Mouse (Mus musculus): Measurements from ENCODE around the gene Il27ra. TPM values are rescaled to one million over a fixed set of nuclear protein-coding genes. Genes with fewer than 3 reads are reported as not detected.
A peak's percentile ranks its signal among the peaks of the same experiment; 100 is the strongest.

Il27ra gene
- total RNA-seq, 1 experiment: 0.89 TPM

GRCm38 (mm10) chr8:84038015-84038414 lies 4.4 kb downstream of the Il27ra start:
- H3K36me3 ChIP-seq (ENCODE audit: control insufficient read depth, insufficient read depth, low read length, poor library complexity, severe bottlenecking): no peaks in the 10 kb centered on the region
- H3K4me3 ChIP-seq (ENCODE audit: insufficient read depth in 1 of 2, low read depth in 1 of 2, low read length in 2 of 2, poor library complexity in 1 of 2, severe bottlenecking in 1 of 2): no peak overlapping the region
- TF ChIP-seq HCFC1 (IDR thresholded peaks at IDR 0.05; ENCODE audit: borderline replicate concordance, insufficient read depth, low read length) (no peak), ZC3H11A (IDR thresholded peaks at IDR 0.05; ENCODE audit: borderline replicate concordance, low read depth, low read length) (no peak), CHD2 (IDR thresholded peaks at IDR 0.05; ENCODE audit: low read depth, low read length) (no peak), ZNF384 (IDR thresholded peaks at IDR 0.05; ENCODE audit: low read depth, low read length) (no peak), MAFK (IDR thresholded peaks at IDR 0.05; ENCODE audit: insufficient read depth, low read depth, low read length) (no peak)
- H3K9me3 ChIP-seq (ENCODE audit: control insufficient read depth, insufficient read depth, low read depth, low read length): no peaks in the 10 kb centered on the region
- H3K27ac ChIP-seq (ENCODE audit: insufficient read depth, low read depth, low read length, poor library complexity, severe bottlenecking): no peak overlapping the region
- H3K9ac ChIP-seq (ENCODE audit: insufficient read depth, low read depth, low read length, poor library complexity, severe bottlenecking): no peak overlapping the region
- H3K4me1 ChIP-seq (ENCODE audit: control insufficient read depth in 2 of 2, insufficient read depth in 2 of 2, low read length in 2 of 2, poor library complexity in 1 of 2): peaks cover 0 to 4% of the 10 kb centered on the region in 2 experiments; a peak in 2 of 4 replicates
- DNase-seq (ENCODE audit: low read depth, low spot score): no peak
- in situ Hi-C loops (cut with MboI; ENCODE audit: low sequenced_read_pairs in 2 of 2, unreplicated experiment in 2 of 2): no loop called here

GRCm38 (mm10) chr8:84032777-84033176 lies 9.6 kb downstream of the Il27ra start:
- no peak overlapping the region for H3K27ac ChIP-seq (ENCODE audit: insufficient read depth, low read depth, low read length, poor library complexity, severe bottlenecking)
- TF ChIP-seq HCFC1 (IDR thresholded peaks at IDR 0.05; ENCODE audit: borderline replicate concordance, insufficient read depth, low read length): no peak
- TF ChIP-seq ZC3H11A (IDR thresholded peaks at IDR 0.05; ENCODE audit: borderline replicate concordance, low read depth, low read length): no peak
- TF ChIP-seq CHD2 (IDR thresholded peaks at IDR 0.05; ENCODE audit: low read depth, low read length): no peak
- TF ChIP-seq MAFK (IDR thresholded peaks at IDR 0.05; ENCODE audit: insufficient read depth, low read depth, low read length): no peak
- no peak for TF ChIP-seq ZNF384 (IDR thresholded peaks at IDR 0.05; ENCODE audit: low read depth, low read length)
- H3K4me3 ChIP-seq (ENCODE audit: insufficient read depth in 1 of 2, low read depth in 1 of 2, low read length in 2 of 2, poor library complexity in 1 of 2, severe bottlenecking in 1 of 2): no peak overlapping the region
- no peak for DNase-seq (ENCODE audit: low read depth, low spot score)
- H3K9me3 ChIP-seq (ENCODE audit: control insufficient read depth, insufficient read depth, low read depth, low read length): no peaks in the 10 kb centered on the region
- H3K9ac ChIP-seq (ENCODE audit: insufficient read depth, low read depth, low read length, poor library complexity, severe bottlenecking): no peak overlapping the region
- in situ Hi-C loops (cut with MboI; ENCODE audit: low sequenced_read_pairs in 2 of 2, unreplicated experiment in 2 of 2): no loop called here
- peaks cover 0 to 7% of the 10 kb centered on the region in 2 experiments; a peak in 2 of 4 replicates for H3K4me1 ChIP-seq (ENCODE audit: control insufficient read depth in 2 of 2, insufficient read depth in 2 of 2, low read length in 2 of 2, poor library complexity in 1 of 2)
- peaks cover 16% of the 10 kb centered on the region for H3K36me3 ChIP-seq (ENCODE audit: control insufficient read depth, insufficient read depth, low read length, poor library complexity, severe bottlenecking)

GRCm38 (mm10) chr8:84029272-84029671 lies 13.1 kb downstream of the Il27ra start:
- TF ChIP-seq CHD2 (IDR thresholded peaks at IDR 0.05; ENCODE audit: low read depth, low read length) (peak; percentile 77), MAFK (IDR thresholded peaks at IDR 0.05; ENCODE audit: insufficient read depth, low read depth, low read length) (no peak)
- Histone ChIP-seq H3K4me3 (ENCODE audit: insufficient read depth in 1 of 2, low read depth in 1 of 2, low read length in 2 of 2, poor library complexity in 1 of 2, severe bottlenecking in 1 of 2) (peak overlapping the region in 1 of 2 experiments; percentile 25; a peak in 1 of 4 replicates), H3K4me1 (ENCODE audit: control insufficient read depth in 2 of 2, insufficient read depth in 2 of 2, low read length in 2 of 2, poor library complexity in 1 of 2) (peaks cover 7 to 25% of the 10 kb centered on the region in 2 experiments; a peak in 3 of 4 replicates), H3K27ac (ENCODE audit: insufficient read depth, low read depth, low read length, poor library complexity, severe bottlenecking) (no peak overlapping the region), H3K9ac (ENCODE audit: insufficient read depth, low read depth, low read length, poor library complexity, severe bottlenecking) (no peak overlapping the region), H3K9me3 (ENCODE audit: control insufficient read depth, insufficient read depth, low read depth, low read length) (no peaks in the 10 kb centered on the region), H3K36me3 (ENCODE audit: control insufficient read depth, insufficient read depth, low read length, poor library complexity, severe bottlenecking) (peaks cover 16% of the 10 kb centered on the region)
- in situ Hi-C loops (cut with MboI; ENCODE audit: low sequenced_read_pairs in 2 of 2, unreplicated experiment in 2 of 2): no loop called here
- DNase-seq (ENCODE audit: low read depth, low spot score): no peak

GRCm38 (mm10) chr8:84027449-84027848 lies 14.9 kb downstream of the Il27ra start:
- H3K9me3 ChIP-seq (ENCODE audit: control insufficient read depth, insufficient read depth, low read depth, low read length): no peaks in the 10 kb centered on the region
- H3K9ac ChIP-seq (ENCODE audit: insufficient read depth, low read depth, low read length, poor library complexity, severe bottlenecking): no peak overlapping the region
- in situ Hi-C loops (cut with MboI; ENCODE audit: low sequenced_read_pairs in 2 of 2, unreplicated experiment in 2 of 2): no loop called here
- H3K4me3 ChIP-seq (ENCODE audit: insufficient read depth in 1 of 2, low read depth in 1 of 2, low read length in 2 of 2, poor library complexity in 1 of 2, severe bottlenecking in 1 of 2): no peak overlapping the region
- H3K36me3 ChIP-seq (ENCODE audit: control insufficient read depth, insufficient read depth, low read length, poor library complexity, severe bottlenecking): peaks cover 16% of the 10 kb centered on the region
- H3K4me1 ChIP-seq (ENCODE audit: control insufficient read depth in 2 of 2, insufficient read depth in 2 of 2, low read length in 2 of 2, poor library complexity in 1 of 2): peaks cover 16 to 37% of the 10 kb centered on the region in 2 experiments
- no peak for TF ChIP-seq ZNF384 (IDR thresholded peaks at IDR 0.05; ENCODE audit: low read depth, low read length)
- TF ChIP-seq MAFK (IDR thresholded peaks at IDR 0.05; ENCODE audit: insufficient read depth, low read depth, low read length): no peak
- no peak for TF ChIP-seq HCFC1 (IDR thresholded peaks at IDR 0.05; ENCODE audit: borderline replicate concordance, insufficient read depth, low read length)
- TF ChIP-seq CHD2 (IDR thresholded peaks at IDR 0.05; ENCODE audit: low read depth, low read length): no peak
- TF ChIP-seq ZC3H11A (IDR thresholded peaks at IDR 0.05; ENCODE audit: borderline replicate concordance, low read depth, low read length): no peak
- DNase-seq (ENCODE audit: low read depth, low spot score): no peak
- H3K27ac ChIP-seq (ENCODE audit: insufficient read depth, low read depth, low read length, poor library complexity, severe bottlenecking): no peak overlapping the region

- in situ Hi-C loops (cut with MboI; ENCODE audit: low sequenced_read_pairs in 2 of 2, unreplicated experiment in 2 of 2): no loop called here
- peaks cover 22 to 50% of the 10 kb centered on the region in 2 experiments for H3K4me1 ChIP-seq (ENCODE audit: control insufficient read depth in 2 of 2, insufficient read depth in 2 of 2, low read length in 2 of 2, poor library complexity in 1 of 2)
- H3K4me3 ChIP-seq (ENCODE audit: insufficient read depth in 1 of 2, low read depth in 1 of 2, low read length in 2 of 2, poor library complexity in 1 of 2, severe bottlenecking in 1 of 2): peak overlapping the region; percentile 70 to 74
- peaks cover 14% of the 10 kb centered on the region for H3K36me3 ChIP-seq (ENCODE audit: control insufficient read depth, insufficient read depth, low read length, poor library complexity, severe bottlenecking)
- DNase-seq (ENCODE audit: low read depth, low spot score): no peak
- no peaks in the 10 kb centered on the region for H3K9me3 ChIP-seq (ENCODE audit: control insufficient read depth, insufficient read depth, low read depth, low read length)
- H3K9ac ChIP-seq (ENCODE audit: insufficient read depth, low read depth, low read length, poor library complexity, severe bottlenecking): peak overlapping the region; percentile 18; the same call in 1 of the 2 replicates
- TF ChIP-seq ZNF384 (IDR thresholded peaks at IDR 0.05; ENCODE audit: low read depth, low read length) (no peak), MAFK (IDR thresholded peaks at IDR 0.05; ENCODE audit: insufficient read depth, low read depth, low read length) (peak; percentile 98)
- H3K27ac ChIP-seq (ENCODE audit: insufficient read depth, low read depth, low read length, poor library complexity, severe bottlenecking): no peak overlapping the region
These were observed 16.5 kb downstream of the Il27ra start for GRCm38 (mm10) chr8:84025863-84026262.

Data from ES-E14 (cell line).